Mouse (Mus musculus) liver, embryonic 14.5 days (tissue): ENCODE results near the gene Sh3d19. TPM values are rescaled to one million over a fixed set of nuclear protein-coding genes. Genes with fewer than 3 reads are reported as not detected.
A peak's percentile ranks its signal among the peaks of the same experiment; 100 is the strongest.

Experiments used
- ATAC-seq: fragments of 200-750 bp; cut with Nextera tagmentation; 2 replicates; pipeline ENCODE4 v1.8.0; 2017; ENCODE audit warnings: moderate number of reproducible peaks, mild to moderate bottlenecking, moderate library complexity; ENCODE audit not compliant: insufficient read depth
- DNase-seq, 3 experiments: peaks; one replicate each; pipeline ENCODE4 v3.0.0-alpha.2; 2012 to 2013; ENCODE audit warnings: low read depth in 3 of 3, low spot score in 3 of 3
- H3K27ac ChIP-seq: fragments of 300-500 bp; sonication (generic); 2 replicates; pipeline ENCODE4 v1.5.1; 2014; ENCODE audit warnings: moderate library complexity, mild to moderate bottlenecking, control low read depth, inconsistent platforms
- H3K27me3 ChIP-seq: fragments of 300-500 bp; sonication (generic); 2 replicates; pipeline ENCODE4 v1.6.1; 2014; ENCODE audit warnings: mild to moderate bottlenecking, low read length, moderate library complexity; ENCODE audit not compliant: control insufficient read depth, insufficient read depth
- H3K36me3 ChIP-seq: fragments of 300-500 bp; sonication (generic); replicated peaks from 2 replicates; pipeline ENCODE4 v1.6.1; 2014; ENCODE audit warnings: low read depth; ENCODE audit not compliant: control insufficient read depth, insufficient read depth
- H3K4me1 ChIP-seq, 2 experiments: fragments of 200-500 bp in 1 of 2; fragments of 300-500 bp in 1 of 2; sonication (generic) in 1 of 2; replicated peaks; 2 replicates each; pipeline ENCODE4 v1.6.1; 2012 to 2014; ENCODE audit warnings: antibody characterized with exemption in 1 of 2, inconsistent platforms in 1 of 2, low read length in 1 of 2; ENCODE audit not compliant: control insufficient read depth in 2 of 2, insufficient read depth in 2 of 2
- H3K4me2 ChIP-seq: fragments of 300-500 bp; sonication (generic); 2 replicates; pipeline ENCODE4 v1.6.1; 2014; ENCODE audit warnings: low read depth, mild to moderate bottlenecking, control low read depth, moderate library complexity
- H3K4me3 ChIP-seq, 2 experiments: fragments of 200-500 bp in 1 of 2; fragments of 300-500 bp in 1 of 2; sonication (generic) in 1 of 2; 2 replicates each; pipeline ENCODE4 v1.5.1; 2012 to 2014; ENCODE audit warnings: low read depth in 2 of 2, low read length in 2 of 2, mild to moderate bottlenecking in 2 of 2, control low read depth in 1 of 2, inconsistent platforms in 1 of 2, moderate library complexity in 1 of 2; ENCODE audit not compliant: insufficient read depth in 1 of 2
- H3K9ac ChIP-seq: fragments of 300-500 bp; sonication (generic); replicated peaks from 2 replicates; pipeline ENCODE4 v1.6.1; 2014; ENCODE audit warnings: mild to moderate bottlenecking, control low read depth, moderate library complexity
- H3K9me3 ChIP-seq: fragments of 300-500 bp; sonication (generic); 2 replicates; pipeline ENCODE4 v1.6.1; 2016; ENCODE audit warnings: low read length, mixed read lengths; ENCODE audit not compliant: control insufficient read depth
- CTCF ChIP-seq: IDR thresholded peaks from 2 replicates; pipeline ENCODE4 v1.5.1; 2016; ENCODE audit warnings: antibody characterized with exemption, low read depth, control low read depth
- EP300 ChIP-seq: IDR thresholded peaks from 2 replicates; pipeline ENCODE4 v1.6.1; 2016; ENCODE audit warnings: antibody characterized with exemption, low read depth
- WGBS: fragments of 180-500 bp; shearing (Covaris S2); extraction: QIAGEN DNeasy Blood & Tissue Kit; methylation state at CpG from one replicate; pipeline ENCODE4 v1.1.7; 2014; ENCODE audit not compliant: insufficient replicate concordance; 5-methylcytosine and 5-hydroxymethylcytosine counted together
- polyA plus RNA-seq, 2 experiments: library from polyadenylated mRNA; depleted of rRNA in 1 of 2; stranded (reverse) in 1 of 2; unstranded in 1 of 2; fragments of >200 nt; fragmentation: Nextera tagmentation in 1 of 2; extraction: Ambion mirVana in 1 of 2; gene quantifications; 2 replicates each; pipeline versions ENCODE4 v1.2.1 to v1.2.3; 2012 to 2014

Sh3d19 gene
- polyA plus RNA-seq, 2 experiments: 5.5 to 6.3 TPM

GRCm38 (mm10) chr3:85991140-85991801 lies 20.4 kb downstream of the Sh3d19 start:
- no peaks in the 10 kb centered on the region for H3K36me3 ChIP-seq
- ATAC-seq (peak; percentile 84), DNase-seq (peak; percentile 48 to 62 (median 57))
- H3K27ac ChIP-seq: peak overlapping the region; percentile 85
- TF ChIP-seq EP300: peak; percentile 77
- no peak for TF ChIP-seq CTCF
- H3K4me3 ChIP-seq: peak overlapping the region in 1 of 2 experiments; percentile 12; a peak in 1 of 4 replicates
- H3K27me3 ChIP-seq: no peaks in the 10 kb centered on the region
- peak overlapping the region; percentile 63 for H3K4me2 ChIP-seq
- 13% methylated on average over 6 of the region's 6 CpGs for WGBS
- peaks cover 40 to 49% of the 10 kb centered on the region in 2 experiments for H3K4me1 ChIP-seq
- H3K9me3 ChIP-seq: no peaks in the 10 kb centered on the region
- H3K9ac ChIP-seq: peak overlapping the region; percentile 50

DNA sequence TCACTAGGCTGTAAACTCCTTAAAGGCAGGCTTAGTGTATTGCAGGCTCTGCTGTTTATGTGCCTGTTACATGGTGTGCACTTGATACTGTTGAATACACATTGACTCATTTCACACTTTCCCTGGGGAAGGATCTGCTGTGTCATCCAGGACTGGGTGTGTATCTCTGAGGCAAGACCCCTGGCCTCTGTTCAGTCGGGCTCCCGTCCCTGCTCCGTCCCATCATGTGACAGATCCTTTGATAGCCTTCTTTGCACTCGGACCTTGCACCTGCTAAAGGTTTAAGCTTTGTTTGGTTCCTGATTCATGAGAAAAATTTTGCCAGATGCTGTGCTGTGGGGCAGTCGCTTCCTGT lies 20.9 kb downstream of the Sh3d19 start:
- H3K4me3 ChIP-seq: peak overlapping the region; percentile 3 to 12; a peak in 1 of 4 replicates
- WGBS: 13% methylated on average over 5 of the region's 5 CpGs
- H3K9me3 ChIP-seq: no peaks in the 10 kb centered on the region
- ATAC-seq (peak; percentile 87), DNase-seq (peak; percentile 70 to 76 (median 74))
- H3K27ac ChIP-seq: peak overlapping the region; percentile 85
- TF ChIP-seq CTCF (no peak), EP300 (no peak; the same call in 1 of the 2 replicates)
- H3K4me2 ChIP-seq: peak overlapping the region; percentile 63
- no peaks in the 10 kb centered on the region for H3K27me3 ChIP-seq
- no peaks in the 10 kb centered on the region for H3K36me3 ChIP-seq
- H3K4me1 ChIP-seq: peaks cover 40 to 49% of the 10 kb centered on the region in 2 experiments
- H3K9ac ChIP-seq: peak overlapping the region; percentile 50

GRCm38 (mm10) chr3:85993744-85994143 lies 22.8 kb downstream of the Sh3d19 start:
- Histone ChIP-seq H3K9me3 (no peaks in the 10 kb centered on the region), H3K4me3 (no peak overlapping the region), H3K9ac (0 out of 2 replicates have a peak overlapping the region, but pooled peaks have one; percentile 16), H3K27me3 (no peaks in the 10 kb centered on the region), H3K36me3 (no peaks in the 10 kb centered on the region), H3K4me1 (peaks cover 40 to 51% of the 10 kb centered on the region in 2 experiments), H3K27ac (no peak overlapping the region), H3K4me2 (peak overlapping the region; percentile 27; the same call in 1 of the 2 replicates)
- no peak for ATAC-seq
- 38% methylated on average over 11 of the region's 11 CpGs for WGBS
- DNase-seq: no peak
- TF ChIP-seq CTCF (no peak), EP300 (no peak)

GRCm38 (mm10) chr3:85994645-85995044 lies 23.7 kb downstream of the Sh3d19 start:
- Histone ChIP-seq H3K4me3 (no peak overlapping the region), H3K4me2 (no peak overlapping the region), H3K27ac (no peak overlapping the region), H3K9me3 (no peaks in the 10 kb centered on the region), H3K4me1 (peaks cover 40 to 48% of the 10 kb centered on the region in 2 experiments), H3K9ac (no peak overlapping the region), H3K27me3 (no peaks in the 10 kb centered on the region), H3K36me3 (no peaks in the 10 kb centered on the region)
- DNase-seq (no peak), ATAC-seq (no peak)
- TF ChIP-seq CTCF: no peak
- no peak for TF ChIP-seq EP300
- 77% methylated on average over 4 of the region's 4 CpGs for WGBS

DNA sequence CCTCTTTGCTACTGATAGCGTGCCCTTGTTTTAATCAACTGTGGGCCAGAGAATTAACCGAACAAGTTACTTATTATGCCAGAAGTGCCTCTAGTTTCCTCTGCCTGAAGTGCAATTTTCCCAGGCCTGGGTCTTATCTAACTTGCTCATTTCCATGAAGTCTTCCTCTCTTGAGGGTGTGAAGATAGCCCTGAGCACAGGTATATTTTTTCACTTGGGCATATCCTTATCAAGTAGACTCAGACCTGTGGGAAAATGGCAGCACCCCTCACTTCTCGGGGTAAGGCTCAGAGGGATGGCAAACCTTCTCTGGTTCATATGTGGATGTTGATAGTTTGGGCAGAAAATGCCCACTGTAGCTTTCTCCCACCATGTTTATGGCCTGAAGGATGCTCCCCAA lies 30.4 kb downstream of the Sh3d19 start:
- peak; percentile 70 for ATAC-seq
- peak in 2 of 3 experiments; percentile 9 to 27 for DNase-seq
- TF ChIP-seq CTCF: no peak
- TF ChIP-seq EP300: peak; percentile 54
- H3K9ac ChIP-seq: no peak overlapping the region
- H3K9me3 ChIP-seq: no peaks in the 10 kb centered on the region
- H3K4me2 ChIP-seq: peak overlapping the region; percentile 16; the same call in 1 of the 2 replicates
- WGBS: 13% methylated on average over 3 of the region's 3 CpGs
- H3K36me3 ChIP-seq: no peaks in the 10 kb centered on the region
- H3K27me3 ChIP-seq: no peaks in the 10 kb centered on the region
- H3K4me3 ChIP-seq: no peak overlapping the region
- peaks cover 11 to 13% of the 10 kb centered on the region in 2 experiments for H3K4me1 ChIP-seq
- peak overlapping the region; percentile 38 for H3K27ac ChIP-seq
